Mouse (Mus musculus) midbrain, embryonic 15.5 days (tissue): ENCODE measurements around the gene Atp6v1b1. TPM values are rescaled to one million over a fixed set of nuclear protein-coding genes. Genes with fewer than 3 reads are reported as not detected.

Experiments
- ATAC-seq: fragments of 200-750 bp; cut with Nextera tagmentation; replicated peaks from 2 replicates; pipeline ENCODE4 v1.8.0; 2017; ENCODE audit warnings: moderate TSS enrichment
- H3K27ac ChIP-seq: fragments of 300-500 bp; sonication (generic); 2 replicates; pipeline ENCODE4 v1.5.1; 2015; ENCODE audit warnings: mild to moderate bottlenecking, inconsistent platforms
- H3K27me3 ChIP-seq: fragments of 300-500 bp; sonication (generic); replicated peaks from 2 replicates; pipeline ENCODE4 v1.6.1; 2015; ENCODE audit warnings: inconsistent platforms
- H3K36me3 ChIP-seq: fragments of 300-500 bp; sonication (generic); replicated peaks from 2 replicates; pipeline ENCODE4 v1.6.1; 2015; ENCODE audit warnings: inconsistent platforms
- H3K4me1 ChIP-seq: fragments of 300-500 bp; sonication (generic); 2 replicates; pipeline ENCODE4 v1.6.1; 2015; ENCODE audit warnings: inconsistent platforms
- H3K4me2 ChIP-seq: fragments of 300-500 bp; sonication (generic); 2 replicates; pipeline ENCODE4 v1.6.1; 2015; ENCODE audit warnings: inconsistent platforms, mild to moderate bottlenecking, moderate library complexity
- H3K4me3 ChIP-seq: fragments of 300-500 bp; sonication (generic); 2 replicates; pipeline ENCODE4 v1.5.1; 2015; ENCODE audit warnings: mild to moderate bottlenecking, inconsistent platforms
- H3K9ac ChIP-seq: fragments of 300-500 bp; sonication (generic); 2 replicates; pipeline ENCODE4 v1.6.1; 2015; ENCODE audit warnings: mild to moderate bottlenecking, inconsistent platforms
- H3K9me3 ChIP-seq: fragments of 300-500 bp; sonication (generic); 2 replicates; pipeline ENCODE4 v1.6.1; 2016; ENCODE audit warnings: inconsistent platforms
- WGBS: fragments of 180-500 bp; shearing (Covaris S2); methylation state at CpG from one replicate; pipeline ENCODE4 v1.1.7; 2015; ENCODE audit warnings: mixed read lengths; 5-methylcytosine and 5-hydroxymethylcytosine counted together
- polyA plus RNA-seq: library from polyadenylated mRNA; unstranded; fragments of >200 nt; fragmentation: Nextera tagmentation; extraction: Ambion mirVana; gene quantifications from 2 replicates; pipeline ENCODE4 v1.2.1, GENCODE M21; 2015

Atp6v1b1 gene
- polyA plus RNA-seq, 1 experiment from 2014 or later, result not detected

DNA sequence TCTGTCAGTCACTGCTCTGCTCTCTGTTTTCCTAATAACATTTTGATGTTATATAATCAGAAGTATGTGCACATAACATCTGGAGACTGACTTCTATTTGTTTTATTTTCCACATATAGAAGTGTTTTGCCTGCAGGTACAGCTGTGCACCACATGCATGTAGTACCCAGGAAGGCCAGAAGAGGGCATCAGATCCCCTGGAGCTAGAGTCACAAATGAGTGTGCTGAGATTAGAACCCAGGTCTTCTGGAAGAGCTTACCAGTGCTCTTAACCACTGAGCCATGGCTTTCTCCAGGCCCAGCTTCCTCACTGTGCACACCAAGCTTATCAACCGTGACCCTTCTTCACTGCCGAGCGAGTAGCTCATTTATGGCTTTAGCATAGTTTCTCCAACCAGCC is 14.3 kb upstream of the Atp6v1b1 start:
- Histone ChIP-seq H3K9ac (no peak overlapping the region), H3K27me3 (peaks cover 20% of the 10 kb centered on the region), H3K4me1 (no peaks in the 10 kb centered on the region), H3K36me3 (no peaks in the 10 kb centered on the region), H3K4me2 (no peak overlapping the region), H3K4me3 (no peak overlapping the region), H3K27ac (no peak overlapping the region), H3K9me3 (no peaks in the 10 kb centered on the region)
- ATAC-seq, result no peak
- WGBS, result 92% methylated on average over 3 of the region's 3 CpGs

DNA sequence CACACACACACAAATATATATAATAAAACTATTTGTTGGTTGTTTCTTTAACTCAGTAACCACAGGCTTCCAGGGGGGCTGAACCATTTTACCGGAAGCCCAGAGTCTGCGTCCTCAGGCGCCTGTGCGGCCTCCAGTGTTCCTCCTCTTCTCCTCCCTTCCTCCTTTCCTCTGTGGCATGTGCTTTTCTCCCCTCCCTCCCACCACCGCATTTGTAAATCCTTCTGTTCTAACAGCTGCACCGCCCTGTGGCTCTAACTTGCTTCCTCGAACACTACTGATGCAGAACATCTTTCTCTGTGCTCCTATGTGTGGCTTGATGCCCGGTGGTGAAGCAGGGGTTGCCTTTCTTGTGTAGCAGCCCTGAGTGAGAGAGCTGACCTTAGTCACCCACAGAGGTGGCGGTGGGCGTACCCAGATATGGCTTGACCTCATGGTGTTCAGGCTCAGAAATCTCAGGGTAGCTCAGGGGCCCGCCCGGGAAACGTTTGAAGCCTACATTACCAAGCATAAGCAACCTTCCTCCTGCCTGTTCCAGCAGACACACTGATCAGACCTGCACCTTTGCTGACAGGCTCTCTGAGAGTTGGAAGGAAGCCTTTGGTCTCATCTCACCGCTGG is 13.3 kb upstream of the Atp6v1b1 start:
- no peak for ATAC-seq
- H3K36me3 ChIP-seq, result no peaks in the 10 kb centered on the region
- H3K4me3 ChIP-seq, result no peak overlapping the region
- H3K4me2 ChIP-seq, result no peak overlapping the region
- no peak overlapping the region for H3K27ac ChIP-seq
- peaks cover 12% of the 10 kb centered on the region; the same call in 1 of the 2 replicates for H3K27me3 ChIP-seq
- no peaks in the 10 kb centered on the region for H3K9me3 ChIP-seq
- H3K9ac ChIP-seq, result no peak overlapping the region
- 71% methylated on average over 14 of the region's 14 CpGs for WGBS
- H3K4me1 ChIP-seq, result no peaks in the 10 kb centered on the region

DNA sequence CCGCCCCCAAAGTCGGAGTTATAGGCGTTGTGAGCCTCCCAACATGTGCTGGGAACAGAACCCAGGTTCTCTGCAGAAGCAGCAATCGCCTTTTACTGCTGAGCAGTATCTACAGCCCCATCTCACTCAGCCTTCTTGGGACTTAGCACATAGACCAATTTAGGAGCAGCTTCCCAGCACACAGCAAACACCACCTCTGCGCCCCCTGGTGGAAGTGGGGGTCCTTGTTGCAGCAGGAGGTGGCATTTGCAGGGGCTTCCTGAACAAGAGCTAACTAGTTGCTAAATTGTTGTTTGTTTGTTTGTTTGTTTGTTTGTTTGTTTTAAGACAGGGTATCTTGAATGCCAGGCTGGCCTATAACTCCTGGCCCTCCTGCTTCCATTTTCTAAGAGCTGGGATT is 11.7 kb upstream of the Atp6v1b1 start:
- no peaks in the 10 kb centered on the region for H3K36me3 ChIP-seq
- WGBS, result 31% methylated on average over 5 of the region's 5 CpGs
- H3K4me3 ChIP-seq, result no peak overlapping the region
- H3K9ac ChIP-seq, result no peak overlapping the region
- H3K4me1 ChIP-seq, result no peaks in the 10 kb centered on the region
- no peak overlapping the region for H3K27ac ChIP-seq
- no peaks in the 10 kb centered on the region for H3K9me3 ChIP-seq
- 0 out of 2 replicates have a peak, but pooled peaks cover 7% of the 10 kb centered on the region for H3K27me3 ChIP-seq
- no peak for ATAC-seq
- H3K4me2 ChIP-seq, result no peak overlapping the region

DNA sequence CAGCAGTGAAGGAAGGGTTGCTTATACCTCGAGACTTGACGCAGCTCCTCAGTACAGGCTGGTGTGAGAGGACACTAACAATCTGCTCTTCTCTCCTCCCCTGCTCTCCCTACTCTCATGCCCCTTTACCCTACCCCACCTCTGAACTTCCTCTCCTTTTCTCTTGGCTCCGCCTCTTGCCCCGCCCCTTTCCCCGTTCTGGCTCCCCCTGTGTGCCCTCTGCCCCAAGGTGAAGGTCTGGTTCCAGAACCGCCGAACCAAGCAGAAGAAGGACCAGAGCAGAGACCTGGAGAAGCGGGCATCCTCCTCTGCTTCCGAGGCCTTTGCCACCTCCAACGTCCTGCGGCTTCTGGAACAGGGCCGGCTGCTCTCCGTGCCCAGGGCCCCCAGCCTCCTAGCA is 5.5 kb upstream of the Atp6v1b1 start:
- Histone ChIP-seq H3K9ac (no peak overlapping the region), H3K9me3 (no peaks in the 10 kb centered on the region), H3K27ac (no peak overlapping the region), H3K27me3 (no peaks in the 10 kb centered on the region), H3K36me3 (no peaks in the 10 kb centered on the region), H3K4me3 (no peak overlapping the region), H3K4me2 (no peak overlapping the region), H3K4me1 (no peaks in the 10 kb centered on the region)
- 40% methylated on average over 13 of the region's 13 CpGs for WGBS
- ATAC-seq, result no peak

DNA sequence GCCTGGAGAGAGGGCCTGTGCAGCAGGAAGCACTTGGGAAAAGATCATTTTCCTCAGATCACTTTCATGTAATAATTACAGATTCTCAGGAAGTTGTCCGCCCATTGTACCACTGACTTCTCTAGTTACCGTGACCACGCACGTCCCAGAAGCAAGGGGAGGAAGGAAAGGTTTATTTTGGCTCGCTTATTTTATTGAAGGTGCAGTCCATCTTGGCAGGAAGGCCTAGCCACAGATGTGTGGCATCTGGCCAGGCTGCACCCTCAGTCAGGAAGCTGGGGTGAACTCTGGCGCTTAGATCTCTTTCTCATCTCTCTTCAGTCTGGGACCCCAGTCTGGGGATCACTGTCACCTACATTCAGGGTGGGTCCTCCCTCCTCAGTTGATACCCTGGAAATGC is 4.2 kb upstream of the Atp6v1b1 start:
- H3K4me3 ChIP-seq, result no peak overlapping the region
- WGBS, result 84% methylated on average over 6 of the region's 6 CpGs
- ATAC-seq, result no peak
- H3K36me3 ChIP-seq, result no peaks in the 10 kb centered on the region
- no peak overlapping the region for H3K27ac ChIP-seq
- H3K27me3 ChIP-seq, result no peaks in the 10 kb centered on the region
- no peaks in the 10 kb centered on the region for H3K9me3 ChIP-seq
- no peak overlapping the region for H3K9ac ChIP-seq
- H3K4me2 ChIP-seq, result no peak overlapping the region
- H3K4me1 ChIP-seq, result no peaks in the 10 kb centered on the region

DNA sequence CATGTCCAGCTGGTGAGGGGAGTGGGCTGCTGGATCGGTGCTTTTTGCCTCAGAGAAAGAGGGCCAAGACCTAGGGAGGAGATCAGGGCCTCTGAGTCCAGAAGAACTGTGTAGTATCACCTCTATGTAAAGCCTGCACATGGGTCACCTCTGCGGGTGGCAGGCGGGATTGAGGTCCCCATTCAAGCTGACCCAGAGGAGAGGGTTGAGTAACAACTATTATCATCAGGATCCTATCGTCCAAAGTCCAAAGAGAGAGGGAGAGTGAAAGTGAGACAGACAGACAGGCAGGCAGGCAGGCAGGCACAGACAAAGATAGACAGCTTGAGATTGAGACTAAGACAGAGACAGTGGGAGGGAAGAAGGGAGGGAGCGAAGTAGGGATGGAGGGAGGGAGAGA is 422 bp downstream of the Atp6v1b1 start:
- Histone ChIP-seq H3K9ac (no peak overlapping the region), H3K36me3 (no peaks in the 10 kb centered on the region), H3K4me3 (no peak overlapping the region), H3K4me2 (no peak overlapping the region), H3K9me3 (no peaks in the 10 kb centered on the region), H3K27me3 (no peaks in the 10 kb centered on the region), H3K4me1 (no peaks in the 10 kb centered on the region), H3K27ac (no peak overlapping the region)
- WGBS, result 67% methylated on average over 5 of the region's 5 CpGs
- no peak for ATAC-seq

DNA sequence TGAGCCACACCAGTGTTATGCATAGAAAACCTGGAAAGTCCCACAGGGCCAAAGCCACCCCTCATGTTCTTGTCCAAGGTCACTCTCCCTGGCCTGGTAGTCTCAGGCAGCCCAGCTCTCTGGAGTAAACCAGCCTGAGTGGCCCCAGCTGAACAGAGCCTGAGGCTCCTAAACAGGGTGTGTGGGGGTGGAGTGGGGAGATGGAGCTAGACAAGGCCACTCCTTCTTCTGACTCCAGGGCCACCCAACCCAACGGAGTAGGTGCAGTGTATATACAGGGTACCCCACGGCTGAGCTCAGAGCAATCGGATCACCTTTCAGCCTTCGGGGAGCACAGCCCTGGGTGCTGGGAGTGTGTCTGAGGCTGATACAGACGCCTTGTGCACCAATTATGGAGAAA is 1.3 kb downstream of the Atp6v1b1 start:
- no peak overlapping the region for H3K9ac ChIP-seq
- H3K36me3 ChIP-seq, result no peaks in the 10 kb centered on the region
- no peaks in the 10 kb centered on the region for H3K4me1 ChIP-seq
- ATAC-seq, result no peak
- no peak overlapping the region for H3K4me3 ChIP-seq
- WGBS, result 72% methylated on average over 5 of the region's 5 CpGs
- no peak overlapping the region for H3K4me2 ChIP-seq
- no peak overlapping the region for H3K27ac ChIP-seq
- no peaks in the 10 kb centered on the region for H3K27me3 ChIP-seq
- H3K9me3 ChIP-seq, result no peaks in the 10 kb centered on the region

DNA sequence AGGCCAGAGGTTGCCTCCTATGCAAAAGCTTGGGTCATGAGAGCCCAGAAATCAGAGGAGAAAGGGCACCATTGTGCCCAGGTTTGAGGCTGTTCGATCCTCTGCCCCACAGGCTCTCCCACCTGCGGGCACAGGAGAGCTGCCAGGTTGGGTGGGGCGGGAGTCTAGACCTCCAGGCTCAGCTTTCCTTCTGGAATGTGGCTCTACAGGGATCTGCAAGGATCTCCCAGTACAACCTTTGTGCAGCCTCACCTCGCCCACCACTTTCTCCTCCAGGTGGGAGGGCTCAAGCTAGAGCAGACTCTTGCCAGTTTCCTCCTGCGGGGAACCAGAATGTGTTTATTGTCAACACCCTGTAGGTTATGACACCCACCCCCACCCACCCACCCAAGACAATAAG is 1.8 kb downstream of the Atp6v1b1 start:
- H3K4me3 ChIP-seq, result no peak overlapping the region
- H3K9ac ChIP-seq, result no peak overlapping the region
- H3K4me2 ChIP-seq, result no peak overlapping the region
- no peaks in the 10 kb centered on the region for H3K4me1 ChIP-seq
- no peaks in the 10 kb centered on the region for H3K36me3 ChIP-seq
- H3K9me3 ChIP-seq, result no peaks in the 10 kb centered on the region
- WGBS, result 80% methylated on average over 5 of the region's 5 CpGs
- ATAC-seq, result no peak
- H3K27ac ChIP-seq, result no peak overlapping the region
- no peaks in the 10 kb centered on the region for H3K27me3 ChIP-seq

DNA sequence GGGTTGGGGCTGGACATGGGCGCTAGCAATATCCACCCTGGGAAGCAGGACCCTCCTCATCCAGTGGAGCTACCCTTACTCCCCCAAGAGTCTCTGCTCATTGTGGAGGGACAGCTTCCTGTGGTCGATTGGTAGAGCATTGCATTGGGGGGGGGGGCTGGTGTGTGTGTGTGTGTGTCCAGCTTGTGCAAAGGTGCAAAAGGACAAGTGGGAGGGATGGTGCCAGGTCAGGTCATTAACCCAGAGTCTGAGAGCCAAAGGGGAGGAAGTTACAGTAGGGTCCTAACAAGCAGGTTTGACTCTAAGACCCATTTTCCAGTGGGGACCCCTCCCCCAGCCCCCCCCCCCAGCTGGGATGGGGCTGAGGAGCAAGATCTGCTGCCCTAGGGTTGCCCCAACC is 2.7 kb downstream of the Atp6v1b1 start:
- no peak overlapping the region for H3K27ac ChIP-seq
- H3K9me3 ChIP-seq, result no peaks in the 10 kb centered on the region
- H3K9ac ChIP-seq, result no peak overlapping the region
- WGBS, result 63% methylated on average over 2 of the region's 2 CpGs
- H3K4me3 ChIP-seq, result no peak overlapping the region
- H3K4me1 ChIP-seq, result no peaks in the 10 kb centered on the region
- no peak for ATAC-seq
- no peaks in the 10 kb centered on the region for H3K36me3 ChIP-seq
- H3K27me3 ChIP-seq, result no peaks in the 10 kb centered on the region
- H3K4me2 ChIP-seq, result no peak overlapping the region

DNA sequence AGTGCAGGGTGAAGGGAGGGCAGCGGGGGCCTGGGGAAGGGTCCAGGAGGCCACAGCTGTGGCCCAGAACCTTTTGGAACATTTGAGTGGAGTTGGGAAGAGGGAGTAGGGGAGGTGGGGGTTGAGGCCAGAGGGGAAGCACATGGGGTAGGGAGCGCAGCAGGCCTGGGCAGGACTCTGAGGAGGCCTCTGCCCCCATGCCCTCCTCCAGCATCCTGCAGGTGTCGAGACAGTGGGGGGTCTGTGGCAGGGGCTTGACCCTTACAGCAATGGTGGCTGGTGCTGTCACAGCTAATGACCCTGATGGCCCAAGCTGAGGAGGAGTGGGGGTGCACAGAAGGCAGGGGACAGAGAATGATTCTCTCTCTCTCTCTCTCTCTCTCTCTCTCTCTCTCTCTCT is 6.5 kb downstream of the Atp6v1b1 start:
- ATAC-seq, result no peak
- H3K9me3 ChIP-seq, result no peaks in the 10 kb centered on the region
- H3K4me3 ChIP-seq, result no peak overlapping the region
- no peak overlapping the region for H3K27ac ChIP-seq
- H3K4me1 ChIP-seq, result no peaks in the 10 kb centered on the region
- 62% methylated on average over 2 of the region's 3 CpGs for WGBS
- no peaks in the 10 kb centered on the region; the same call in 1 of the 2 replicates for H3K27me3 ChIP-seq
- no peaks in the 10 kb centered on the region for H3K36me3 ChIP-seq
- no peak overlapping the region for H3K4me2 ChIP-seq
- H3K9ac ChIP-seq, result no peak overlapping the region

DNA sequence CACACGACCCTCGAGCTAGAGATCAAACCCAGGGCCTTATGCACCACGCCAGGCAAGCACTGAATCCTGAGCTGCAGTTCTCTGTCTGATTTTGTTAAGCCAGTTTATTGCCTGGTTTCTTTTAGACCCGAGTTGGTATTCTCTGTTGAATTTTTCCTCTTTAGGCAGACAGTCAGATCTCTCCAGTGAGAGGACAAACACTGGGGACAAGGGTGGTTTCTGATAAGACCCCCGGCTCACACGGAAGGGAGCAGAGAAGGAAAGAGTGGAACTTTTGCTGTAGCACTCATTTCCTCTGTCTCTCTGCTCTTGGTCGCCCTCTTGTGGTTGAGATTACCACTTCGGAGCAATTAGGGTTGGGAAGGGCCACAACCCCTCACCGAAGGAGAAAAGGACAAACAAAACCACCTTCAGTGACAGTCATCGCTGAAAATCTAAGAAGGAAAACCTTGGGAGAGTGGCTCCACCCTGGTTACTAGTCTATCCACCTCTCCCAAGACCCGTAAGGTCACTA is 7.4 kb downstream of the Atp6v1b1 start:
- no peaks in the 10 kb centered on the region for H3K4me1 ChIP-seq
- no peaks in the 10 kb centered on the region for H3K36me3 ChIP-seq
- H3K27me3 ChIP-seq, result peaks cover 1% of the 10 kb centered on the region; the same call in 1 of the 2 replicates
- WGBS, result 6% methylated on average over 11 of the region's 11 CpGs
- H3K9me3 ChIP-seq, result no peaks in the 10 kb centered on the region
- no peak overlapping the region for H3K27ac ChIP-seq
- no peak overlapping the region for H3K4me2 ChIP-seq
- ATAC-seq, result no peak
- H3K9ac ChIP-seq, result no peak overlapping the region
- no peak overlapping the region for H3K4me3 ChIP-seq

DNA sequence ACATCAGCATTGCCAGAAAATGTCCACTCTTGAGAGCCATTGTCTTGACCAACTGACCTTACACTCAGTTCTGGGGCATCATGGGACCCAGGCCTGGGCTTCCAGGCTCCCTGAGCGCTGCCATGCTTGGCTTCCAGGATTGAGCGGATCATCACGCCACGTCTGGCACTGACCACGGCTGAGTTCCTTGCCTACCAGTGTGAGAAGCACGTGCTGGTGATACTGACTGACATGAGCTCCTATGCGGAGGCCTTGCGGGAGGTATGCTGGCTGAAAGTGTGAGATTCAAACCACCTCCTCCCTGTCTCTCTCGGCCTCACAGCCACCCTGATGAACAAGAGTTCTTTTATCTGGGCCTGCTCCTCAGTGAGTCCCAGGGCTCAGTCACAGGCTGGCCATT is 13.3 kb downstream of the Atp6v1b1 start:
- 72% methylated on average over 9 of the region's 9 CpGs for WGBS
- H3K9ac ChIP-seq, result no peak overlapping the region
- no peak overlapping the region for H3K27ac ChIP-seq
- H3K4me1 ChIP-seq, result peaks cover 5% of the 10 kb centered on the region
- peaks cover 39% of the 10 kb centered on the region for H3K27me3 ChIP-seq
- H3K36me3 ChIP-seq, result no peaks in the 10 kb centered on the region
- H3K9me3 ChIP-seq, result no peaks in the 10 kb centered on the region
- H3K4me2 ChIP-seq, result no peak overlapping the region
- ATAC-seq, result no peak
- H3K4me3 ChIP-seq, result no peak overlapping the region

DNA sequence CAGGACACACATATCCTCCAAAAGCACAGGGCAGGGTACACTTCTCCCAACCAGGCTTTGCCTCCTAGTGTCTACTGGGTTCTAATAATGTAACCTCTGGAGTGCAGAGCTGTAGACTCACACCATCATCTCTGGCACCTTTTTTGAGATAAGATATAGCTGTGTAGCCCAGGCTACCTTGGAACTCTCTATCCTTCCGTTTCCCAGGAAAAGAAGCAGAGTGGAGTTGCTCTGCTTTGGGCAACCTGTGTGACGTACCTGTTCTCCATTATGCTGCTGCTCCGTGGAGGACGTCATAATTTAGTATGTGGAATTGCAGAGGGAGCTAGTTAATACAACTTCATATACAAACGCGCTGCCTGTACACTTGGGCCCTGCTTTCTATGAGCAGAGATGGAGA is 19.6 kb downstream of the Atp6v1b1 start, which contains the start of gene Ankrd53:
Gene Ankrd53 (plus strand): TSS at position 301 of the 400 bp plus-strand sequence.
- WGBS, result 24% methylated on average over 6 of the region's 6 CpGs
- H3K27me3 ChIP-seq, result peaks cover 60% of the 10 kb centered on the region

More for the DNA sequence above, 19.6 kb downstream of the Atp6v1b1 start, which contains the start of gene Ankrd53:
- H3K4me3 ChIP-seq, result peak within 1 kb of the TSS; percentile 9; the same call in 1 of the 2 replicates
- no peak within 1 kb of the TSS for H3K9ac ChIP-seq
- no peak within 1 kb of the TSS for H3K27ac ChIP-seq
- H3K4me1 ChIP-seq, result peaks cover 10% of the 10 kb centered on the region
- H3K36me3 ChIP-seq, result no peaks in the 10 kb centered on the region
- peak within 1 kb of the TSS; percentile 38 for H3K4me2 ChIP-seq
- ATAC-seq, result no peak
- H3K9me3 ChIP-seq, result no peaks in the 10 kb centered on the region
